Mouse (Mus musculus): ENCODE results near the gene Ube2j2.

- TF ChIP-seq CTCF (IDR thresholded peaks at IDR 0.05; ENCODE audit: low read depth, low read length) = no peak
- TF ChIP-seq TAL1 (conservative IDR thresholded peaks at IDR 0.05; ENCODE audit: low read depth, low read length) = no peak
- no peak for TF ChIP-seq GATA1 (IDR thresholded peaks at IDR 0.05; ENCODE audit: borderline replicate concordance, low read length)
Observed at GRCm38 (mm10) chr4:156008369-156008768, 64.7 kb downstream of the Ube2j2 start.
